Mouse (Mus musculus) cerebral cortex, adult 2 months (tissue): ENCODE measurements around the gene Fcer2a.

Experiments
- WGBS: fragments of 180-500 bp; shearing (Covaris S2); methylation state at CpG from one replicate; pipeline ENCODE4 v1.1.7; 2018; 5-methylcytosine and 5-hydroxymethylcytosine counted together

Fcer2a gene

DNA sequence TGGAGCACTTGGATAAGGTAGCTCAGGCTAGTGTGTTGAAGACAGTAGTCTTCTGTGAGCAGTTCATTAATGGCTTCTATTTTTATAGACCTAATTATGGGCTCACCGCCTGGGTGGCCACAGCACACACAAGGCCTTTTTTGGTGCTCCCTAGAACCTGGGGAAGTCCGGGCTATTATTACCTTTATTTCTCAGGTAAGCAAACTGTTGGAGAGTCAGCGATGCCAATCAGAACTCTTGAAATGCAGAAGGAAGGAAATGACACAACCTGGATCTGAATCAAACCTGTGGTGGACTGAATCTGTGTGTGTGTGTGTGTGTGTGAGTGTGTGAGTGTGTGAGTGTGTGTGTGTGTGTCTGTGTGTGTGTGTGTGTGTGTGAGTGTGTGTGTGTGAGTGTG is at the start of gene Fcer2a:
TSS of gene Fcer2a (minus strand) at position 55 of the 400 bp plus-strand sequence.
- 85% methylated on average over 3 of the region's 3 CpGs for WGBS

- WGBS = 84% methylated on average over 2 of the region's 2 CpGs
Measured at GRCm38 (mm10) chr8:3736947-3737346, 43.0 kb upstream of the Fcer2a start.

GRCm38 (mm10) chr8:3735599-3735998 is 41.6 kb upstream of the Fcer2a start:
- WGBS = 75% methylated on average over 2 of the region's 2 CpGs

GRCm38 (mm10) chr8:3734084-3734483 is 40.1 kb upstream of the Fcer2a start:
- WGBS = 52% methylated on average over 1 of the region's 1 CpGs

DNA sequence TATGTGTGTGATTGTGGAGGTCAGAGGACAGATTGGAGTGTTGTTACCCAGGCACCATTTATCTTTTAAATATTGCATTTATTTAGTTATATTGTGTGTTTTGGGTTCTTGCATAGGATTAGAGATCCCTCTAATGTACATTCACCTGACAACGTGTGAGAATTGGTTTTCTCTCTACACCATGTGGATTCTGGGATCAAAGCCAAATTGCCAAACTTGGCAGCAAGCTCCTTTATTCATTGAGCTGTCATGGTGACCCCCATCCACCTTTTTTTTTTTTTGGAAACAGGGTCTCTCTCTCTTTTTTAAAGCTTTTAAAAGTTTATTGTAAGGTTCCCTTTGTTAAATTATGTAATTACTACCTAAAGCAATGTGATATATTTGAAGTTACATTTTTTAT is 27.1 kb upstream of the Fcer2a start:
- 17% methylated on average over 1 of the region's 1 CpGs for WGBS

- WGBS = 69% methylated on average over 5 of the region's 5 CpGs
Measured at GRCm38 (mm10) chr8:3720551-3720950, 26.6 kb upstream of the Fcer2a start, which contains the start of gene Clec4g. Gene Clec4g, minus strand, starts transcription at chr8:3720651.

- 19% methylated on average over 14 of the region's 14 CpGs for WGBS
Measured at GRCm38 (mm10) chr8:3718559-3718958, 24.6 kb upstream of the Fcer2a start.

DNA sequence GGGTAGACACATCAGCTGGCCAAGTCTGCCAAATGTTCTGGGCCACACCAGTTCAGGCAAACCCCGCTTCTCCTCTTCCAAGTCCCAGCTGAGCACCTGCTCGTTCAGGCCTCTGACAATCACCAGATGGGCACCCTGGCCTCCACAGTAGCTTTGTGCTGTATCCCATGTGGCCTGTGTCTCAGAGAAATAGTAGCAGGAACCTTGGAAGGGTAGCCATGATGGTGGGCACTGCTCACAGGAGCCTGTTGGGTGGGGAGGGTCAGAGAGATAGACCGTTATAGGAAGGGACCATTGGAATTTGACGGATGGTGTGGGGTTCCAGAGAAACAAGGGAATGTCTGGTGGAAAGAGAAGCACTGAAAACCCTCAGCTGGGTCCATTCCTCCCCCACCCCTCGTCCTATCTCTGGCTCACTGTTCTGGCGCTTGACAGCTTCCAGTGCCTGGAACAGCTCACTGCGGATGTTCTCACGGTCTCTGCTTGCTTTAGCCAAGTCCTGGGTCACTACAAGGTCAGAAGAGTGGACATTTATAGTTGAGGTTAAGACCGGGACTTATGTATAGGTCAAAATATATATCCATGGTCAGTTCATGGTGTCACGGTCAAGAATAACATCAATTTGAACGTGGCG is 23.5 kb upstream of the Fcer2a start:
- 89% methylated on average over 12 of the region's 12 CpGs for WGBS

DNA sequence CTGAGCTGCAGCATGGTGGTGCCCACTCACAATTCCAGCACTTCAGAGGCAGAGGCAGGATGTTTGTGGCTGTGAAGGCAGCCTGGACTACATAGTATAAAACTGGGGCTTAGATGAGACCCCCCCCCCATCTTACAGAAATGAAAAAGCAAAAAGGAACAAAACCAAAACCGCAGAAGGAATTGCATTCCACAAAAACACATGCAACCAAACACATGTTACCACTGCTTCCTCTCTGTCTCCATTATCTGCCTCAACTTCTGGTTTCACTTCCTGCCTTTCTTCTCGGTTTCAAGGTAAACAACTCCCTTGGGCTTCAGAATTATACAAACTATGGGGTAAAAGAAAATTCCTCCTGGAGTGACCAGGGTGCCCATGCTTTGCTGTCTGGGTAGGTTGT is 17.7 kb upstream of the Fcer2a start:
- 59% methylated on average over 2 of the region's 2 CpGs for WGBS

GRCm38 (mm10) chr8:3710312-3710711 is 16.3 kb upstream of the Fcer2a start:
- 87% methylated on average over 3 of the region's 3 CpGs for WGBS

DNA sequence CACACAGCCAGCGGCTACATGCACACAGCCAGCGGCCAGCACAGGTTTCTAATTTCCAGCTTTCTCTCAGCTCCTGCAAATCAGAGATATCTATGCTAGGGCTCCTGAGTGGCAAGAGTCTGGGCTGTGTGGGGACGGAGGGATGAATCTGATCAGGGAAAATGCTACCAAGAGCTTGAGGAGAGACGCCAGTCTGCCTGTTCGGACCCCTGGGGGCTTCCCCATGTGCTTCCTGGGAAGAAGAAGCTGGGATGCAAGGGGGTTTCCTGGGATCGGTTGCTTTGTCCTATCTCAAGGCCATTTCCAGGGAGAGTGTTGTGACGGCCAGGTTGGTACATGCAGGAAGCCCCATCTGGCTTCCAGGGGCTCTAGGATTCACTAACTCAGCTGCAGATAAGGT is 13.6 kb upstream of the Fcer2a start:
- 76% methylated on average over 7 of the region's 7 CpGs for WGBS

DNA sequence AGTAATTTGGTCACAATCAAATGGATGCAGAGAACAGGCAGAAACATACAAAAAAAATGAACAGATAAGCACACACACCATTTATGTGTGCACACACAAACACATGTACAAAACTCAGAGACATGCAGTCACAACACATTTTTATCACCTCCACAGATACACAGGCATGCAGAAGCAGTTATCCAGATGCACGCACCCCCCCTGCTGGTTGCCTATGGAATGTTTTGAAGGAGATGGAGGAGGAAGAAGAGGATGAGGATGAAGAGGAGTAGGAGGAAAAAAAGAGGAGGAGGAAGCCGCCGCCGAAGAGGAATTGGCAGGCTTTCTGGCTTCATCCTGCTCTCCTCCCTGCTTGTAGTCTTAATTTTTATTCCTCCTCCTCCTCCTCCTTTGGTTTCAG is 11.7 kb upstream of the Fcer2a start:
- WGBS = 40% methylated on average over 4 of the region's 4 CpGs

- 91% methylated on average over 1 of the region's 1 CpGs for WGBS
Measured at GRCm38 (mm10) chr8:3701491-3701890, 7.5 kb upstream of the Fcer2a start.

DNA sequence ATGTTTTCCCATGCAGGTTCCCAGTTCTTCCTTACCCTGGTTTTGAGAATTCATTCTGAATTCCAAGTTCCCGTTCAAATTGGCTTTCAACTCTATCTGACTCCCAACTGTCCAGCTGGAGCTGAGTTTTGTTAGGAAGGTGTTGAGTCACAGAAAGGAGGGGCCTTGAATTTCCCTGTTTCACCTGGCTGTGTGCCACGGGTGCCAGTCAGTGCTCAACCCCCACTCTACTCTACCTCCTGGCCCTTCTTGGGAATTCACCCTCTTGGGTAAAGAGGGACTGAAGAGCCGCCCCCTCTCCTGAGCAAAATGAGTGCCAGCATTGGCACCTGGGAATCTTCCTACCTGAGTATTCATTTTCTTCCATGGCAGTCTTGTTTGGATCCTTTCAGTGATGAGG is 3.2 kb downstream of the Fcer2a start:
- WGBS = 65% methylated on average over 3 of the region's 3 CpGs

DNA sequence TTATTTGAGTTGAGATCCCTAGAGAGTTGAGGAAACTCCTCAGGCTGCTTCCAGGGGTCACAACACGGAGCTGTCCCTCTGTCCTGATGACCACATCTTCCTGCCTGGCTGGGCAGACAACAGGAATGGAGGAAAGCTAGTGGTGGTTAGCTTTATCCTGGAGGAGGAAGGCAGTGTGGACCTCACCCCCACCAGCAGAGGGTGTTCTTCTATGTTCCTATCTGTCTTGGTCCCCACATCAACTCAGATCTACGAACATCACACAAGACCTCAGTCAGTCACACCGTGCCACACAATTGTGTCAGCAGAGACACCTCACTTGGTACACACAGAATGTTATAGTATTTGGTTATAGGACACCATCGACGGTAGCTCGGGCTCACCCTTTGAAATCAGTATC is 6.4 kb downstream of the Fcer2a start:
- 77% methylated on average over 6 of the region's 6 CpGs for WGBS

DNA sequence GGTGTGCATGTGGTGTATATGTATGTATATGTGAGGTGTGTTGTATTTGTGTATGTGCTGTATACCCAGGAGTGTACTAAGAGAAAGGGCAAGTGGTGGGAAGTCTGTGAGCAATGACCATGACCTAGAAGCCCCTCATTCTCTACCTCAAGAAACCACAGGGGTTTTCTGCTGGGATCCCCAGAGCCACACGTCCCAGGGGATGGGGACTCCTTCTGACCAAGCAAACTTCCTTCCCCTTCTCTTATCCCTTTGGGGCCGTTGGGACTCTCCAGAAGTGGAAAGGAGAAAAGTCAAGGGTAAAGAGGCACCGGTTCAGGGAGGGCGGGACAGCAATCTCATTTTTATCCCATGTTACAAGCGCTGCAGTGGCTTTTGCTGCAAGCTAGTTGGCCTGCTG is 8.6 kb downstream of the Fcer2a start:
- 72% methylated on average over 5 of the region's 5 CpGs for WGBS

- WGBS = 63% methylated on average over 6 of the region's 6 CpGs
Measured at GRCm38 (mm10) chr8:3683408-3684176, 10.4 kb downstream of the Fcer2a start.

DNA sequence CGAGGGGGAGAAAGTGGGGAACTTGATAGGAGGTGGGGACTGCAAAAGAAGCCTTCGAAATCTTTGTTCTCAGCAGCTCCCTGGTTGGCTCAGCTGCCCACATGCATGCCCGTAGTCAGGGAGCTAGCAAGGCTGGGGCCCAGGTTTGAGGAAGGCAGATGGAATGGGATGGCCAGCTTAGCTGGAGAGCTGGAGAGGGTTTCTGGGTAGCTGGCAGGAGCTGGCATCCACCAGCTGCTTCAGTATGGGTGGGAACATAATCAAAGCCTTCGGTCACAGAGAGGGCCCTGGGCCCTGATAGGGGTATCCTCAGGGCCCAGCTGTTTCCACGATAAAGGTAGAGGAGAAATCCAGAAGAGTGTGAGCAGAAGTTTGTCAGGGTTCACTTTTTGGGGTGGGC is 11.5 kb downstream of the Fcer2a start:
- 82% methylated on average over 5 of the region's 5 CpGs for WGBS

DNA sequence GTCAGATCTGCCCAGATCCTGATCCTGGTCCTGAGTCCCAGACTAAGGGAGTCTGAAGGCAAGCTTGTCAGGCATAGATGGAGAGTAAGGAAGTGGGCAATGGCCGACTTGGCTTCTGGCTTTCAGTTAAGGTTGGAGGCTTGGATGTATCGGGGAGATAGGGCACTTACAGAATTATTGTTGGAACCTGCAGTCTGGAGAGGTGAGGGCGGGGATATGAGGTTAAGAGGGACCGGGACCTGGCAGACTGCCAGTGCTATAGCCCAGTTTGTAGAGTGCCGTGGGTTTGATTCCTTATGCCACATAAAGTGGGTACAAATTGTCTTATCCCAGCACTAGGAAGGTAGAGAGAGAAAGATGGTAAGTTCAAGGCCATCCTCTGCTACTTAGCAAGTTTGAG is 14.3 kb downstream of the Fcer2a start:
- 78% methylated on average over 5 of the region's 5 CpGs for WGBS

DNA sequence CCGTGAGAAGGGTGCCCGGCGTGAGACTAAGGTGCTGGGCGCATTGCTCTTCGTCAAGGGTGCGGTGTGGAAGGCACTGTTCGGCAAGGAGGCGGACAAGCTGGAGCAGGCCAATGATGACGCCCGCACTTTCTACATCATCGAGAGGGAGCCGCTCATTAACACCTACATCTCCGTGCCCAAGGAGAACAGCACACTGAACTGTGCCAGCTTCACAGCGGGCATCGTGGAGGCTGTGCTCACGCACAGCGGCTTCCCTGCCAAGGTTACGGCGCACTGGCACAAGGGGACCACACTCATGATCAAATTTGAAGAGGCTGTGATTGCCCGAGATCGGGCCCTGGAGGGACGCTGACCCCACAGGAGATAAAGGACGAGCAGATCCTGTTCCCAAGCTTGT is 14.7 kb downstream of the Fcer2a start:
- 94% methylated on average over 23 of the region's 23 CpGs for WGBS

GRCm38 (mm10) chr8:3678831-3679230 is 15.1 kb downstream of the Fcer2a start:
- 97% methylated on average over 23 of the region's 23 CpGs for WGBS

DNA sequence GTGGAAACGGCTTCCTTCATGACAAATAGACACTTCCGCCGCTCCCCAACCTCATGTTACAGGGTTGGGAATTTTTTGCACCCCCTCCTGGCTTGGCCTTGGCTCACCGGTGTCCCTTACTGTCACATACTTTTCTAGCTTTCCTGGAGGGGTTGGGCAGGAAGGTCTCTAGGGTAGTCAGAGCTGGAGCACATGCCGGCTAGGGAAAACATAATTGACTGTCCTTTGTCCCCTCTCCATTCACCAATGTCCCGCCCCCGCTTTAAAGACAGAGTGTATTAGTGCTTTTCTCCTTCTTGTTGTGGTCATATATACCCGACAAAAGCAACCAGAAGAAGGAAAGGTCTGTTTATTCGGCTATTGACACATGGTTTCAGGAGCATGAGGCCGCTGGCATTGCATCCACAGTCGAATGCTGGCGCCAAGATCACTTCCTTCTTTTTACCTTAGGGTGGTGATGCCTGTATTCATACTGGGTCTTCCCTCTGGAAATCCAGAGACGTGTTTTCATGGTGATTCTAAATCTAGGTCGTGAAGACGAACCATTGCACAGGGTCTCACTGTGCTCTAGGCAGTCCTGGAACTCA is 16.9 kb downstream of the Fcer2a start:
- WGBS = 1% methylated on average over 15 of the region's 15 CpGs
